Mouse (Mus musculus) left cerebral cortex, adult 8-10 months (tissue): Measurements from ENCODE around the gene Aph1a. TPM values are rescaled to one million over a fixed set of nuclear protein-coding genes. Genes with fewer than 3 reads are reported as not detected.
"Not testable (repeated sequence)": the region's sequence is repeated elsewhere in the genome, so short reads cannot be mapped to it uniquely, and the experiment has no call there.

Experiments
- DNase-seq, 2 experiments: peaks; one replicate each; pipeline ENCODE4 v3.0.0; 2022; ENCODE audit warnings: low spot score in 2 of 2
- total RNA-seq, 4 experiments: library from RNA; stranded (reverse); gene quantifications; 2 replicates each; pipeline ENCODE4 v1.2.4; 2022

Gene Aph1a
- total RNA-seq, 4 experiments from 2014 or later, result 65.4 to 77.7 (median 72.4) TPM

GRCm38 (mm10) chr3:95884400-95884799 lies 9.4 kb upstream of the Aph1a start:
- DNase-seq, result no peak

DNA sequence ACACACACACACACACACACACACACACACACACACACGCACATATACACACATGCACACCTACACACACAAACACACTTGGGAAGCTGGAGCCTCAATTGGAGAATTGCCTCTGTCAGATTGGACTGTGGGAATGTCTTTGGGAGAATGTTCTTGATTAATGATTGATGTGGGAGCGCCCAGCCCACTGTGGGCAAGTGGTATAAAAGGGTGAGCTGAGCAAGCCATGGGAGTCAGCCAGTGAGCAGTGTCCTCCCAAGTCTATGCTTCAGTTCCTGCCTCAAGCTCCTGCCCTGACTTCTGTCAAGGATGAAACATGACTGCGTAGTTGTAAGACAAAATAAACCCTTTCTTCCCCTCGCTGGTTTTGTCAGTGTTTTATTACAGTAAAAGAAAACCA lies 6.2 kb upstream of the Aph1a start:
- DNase-seq, result no peak

- DNase-seq, result no peak
Observed at GRCm38 (mm10) chr3:95889664-95890063, 4.1 kb upstream of the Aph1a start.

DNA sequence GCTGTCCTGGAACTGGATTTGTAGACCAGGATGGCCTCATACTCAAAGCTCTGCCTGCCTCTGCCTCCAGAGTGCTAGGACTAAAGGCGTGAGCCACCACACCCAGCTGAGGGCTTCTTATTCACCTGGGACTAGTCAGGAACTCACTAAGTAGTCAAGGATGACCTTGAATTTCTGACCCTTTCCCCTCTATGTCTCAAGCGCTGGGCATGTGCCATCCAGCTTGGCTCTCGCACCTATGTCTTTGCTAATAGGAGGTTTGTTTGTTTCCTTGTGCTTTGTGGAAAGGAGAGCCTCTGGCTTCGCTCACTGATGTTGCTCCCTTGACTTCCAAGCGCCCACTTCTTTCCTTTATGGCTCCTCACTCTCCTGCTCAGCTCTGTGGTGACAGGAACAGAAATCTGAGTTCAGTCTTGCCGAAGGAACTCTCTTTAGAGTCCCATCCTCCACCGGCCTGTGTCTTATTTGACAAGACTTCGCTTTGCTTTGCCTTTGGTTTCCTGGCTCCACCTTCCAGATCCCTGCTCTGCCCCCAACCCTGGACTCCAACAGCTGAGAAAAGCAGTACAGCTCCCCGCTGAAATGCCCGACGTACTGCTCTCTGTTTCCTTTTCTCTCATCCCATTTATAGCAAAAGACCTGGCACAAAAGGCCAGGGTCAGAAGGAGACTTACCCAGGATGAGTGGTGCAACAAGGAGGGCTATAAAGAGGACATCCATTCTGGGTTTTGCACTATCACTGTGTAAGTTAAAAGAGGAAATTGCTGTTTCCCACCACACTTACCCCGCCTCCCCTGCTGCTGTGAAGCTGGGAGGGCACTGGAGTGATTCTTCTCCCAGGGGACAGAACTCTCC lies 2.3 kb upstream of the Aph1a start, which contains the start of gene BC028528:
TSS of gene BC028528 (minus strand) at position 795 of the 855 bp plus-strand sequence.
- DNase-seq, result no peak

GRCm38 (mm10) chr3:95892066-95893052 lies 1.4 kb upstream of the Aph1a start:
- no peak for DNase-seq

DNA sequence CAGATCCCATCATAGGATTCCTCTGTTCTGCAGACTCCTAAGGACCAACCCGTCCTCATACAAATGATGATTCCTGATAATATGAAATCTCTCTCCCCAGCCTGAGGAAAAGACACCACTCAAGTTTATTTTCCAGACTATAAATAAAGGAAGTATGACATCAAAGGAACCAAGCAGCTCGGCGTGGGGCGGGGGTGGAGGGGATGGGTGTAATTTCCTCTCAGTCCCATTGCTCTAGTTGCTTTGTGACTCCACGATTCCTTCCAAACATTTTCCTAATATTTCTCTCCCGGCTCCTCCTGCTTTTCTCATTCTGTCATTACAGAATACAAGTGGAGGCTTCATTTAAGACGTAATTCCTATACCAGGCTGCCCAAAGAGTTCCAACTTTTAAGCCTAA lies 643 bp upstream of the Aph1a start:
- no peak for DNase-seq

DNA sequence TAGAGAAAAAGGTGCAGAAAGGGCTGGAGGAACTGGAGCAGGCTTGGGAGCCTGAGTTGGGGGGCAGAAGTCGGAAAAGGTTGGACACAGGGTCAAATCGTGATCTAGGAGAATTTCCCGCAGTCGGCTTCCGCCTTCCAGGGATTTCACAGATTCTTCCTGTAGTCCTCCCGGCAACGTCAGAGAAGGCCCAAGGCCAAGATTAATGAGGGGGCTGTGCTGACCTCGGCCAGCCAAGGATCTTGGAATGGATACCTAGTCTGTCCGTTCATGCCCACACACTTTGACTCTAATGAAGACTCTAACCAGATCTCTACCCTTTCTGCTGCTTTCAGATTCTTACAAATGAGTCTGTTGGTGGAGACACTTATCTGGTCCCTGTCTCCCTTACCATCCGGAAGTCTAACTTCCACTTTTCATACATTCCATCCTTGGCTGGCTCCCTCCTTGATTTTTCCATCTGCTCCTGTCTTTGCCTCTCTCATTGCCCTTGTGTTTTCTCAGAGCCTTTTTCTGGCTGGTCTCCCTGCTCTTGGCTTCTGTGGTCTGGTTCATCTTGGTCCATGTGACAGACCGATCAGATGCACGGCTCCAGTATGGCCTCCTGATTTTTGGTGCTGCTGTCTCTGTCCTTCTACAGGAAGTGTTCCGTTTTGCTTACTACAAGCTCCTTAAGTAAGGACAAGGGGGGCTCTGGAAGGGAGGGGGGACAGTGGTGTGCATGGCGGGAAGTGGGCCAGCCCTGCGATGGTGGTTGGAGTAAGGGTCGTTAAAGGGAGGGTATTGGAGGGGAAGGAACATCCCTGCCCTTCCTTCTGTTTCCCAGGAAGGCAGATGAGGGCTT lies 770 bp downstream of the Aph1a start:
- no peak for DNase-seq

DNA sequence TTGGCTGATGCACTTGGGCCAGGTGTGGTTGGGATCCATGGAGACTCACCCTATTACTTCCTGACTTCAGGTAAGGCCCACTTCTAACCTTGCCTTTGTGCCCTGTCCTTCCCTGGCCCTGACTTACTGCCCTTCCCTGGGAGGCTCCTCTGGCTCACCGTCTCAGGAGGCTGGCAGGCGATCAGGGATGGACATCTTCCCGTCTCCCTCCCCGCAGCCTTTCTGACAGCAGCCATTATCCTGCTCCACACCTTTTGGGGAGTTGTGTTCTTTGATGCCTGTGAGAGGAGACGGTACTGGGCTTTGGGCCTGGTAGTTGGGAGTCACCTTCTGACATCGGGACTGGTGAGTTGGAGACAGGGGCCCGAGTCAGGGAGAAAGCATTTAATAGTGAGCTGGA lies 1.7 kb downstream of the Aph1a start:
- DNase-seq, result not testable (repeated sequence)

DNA sequence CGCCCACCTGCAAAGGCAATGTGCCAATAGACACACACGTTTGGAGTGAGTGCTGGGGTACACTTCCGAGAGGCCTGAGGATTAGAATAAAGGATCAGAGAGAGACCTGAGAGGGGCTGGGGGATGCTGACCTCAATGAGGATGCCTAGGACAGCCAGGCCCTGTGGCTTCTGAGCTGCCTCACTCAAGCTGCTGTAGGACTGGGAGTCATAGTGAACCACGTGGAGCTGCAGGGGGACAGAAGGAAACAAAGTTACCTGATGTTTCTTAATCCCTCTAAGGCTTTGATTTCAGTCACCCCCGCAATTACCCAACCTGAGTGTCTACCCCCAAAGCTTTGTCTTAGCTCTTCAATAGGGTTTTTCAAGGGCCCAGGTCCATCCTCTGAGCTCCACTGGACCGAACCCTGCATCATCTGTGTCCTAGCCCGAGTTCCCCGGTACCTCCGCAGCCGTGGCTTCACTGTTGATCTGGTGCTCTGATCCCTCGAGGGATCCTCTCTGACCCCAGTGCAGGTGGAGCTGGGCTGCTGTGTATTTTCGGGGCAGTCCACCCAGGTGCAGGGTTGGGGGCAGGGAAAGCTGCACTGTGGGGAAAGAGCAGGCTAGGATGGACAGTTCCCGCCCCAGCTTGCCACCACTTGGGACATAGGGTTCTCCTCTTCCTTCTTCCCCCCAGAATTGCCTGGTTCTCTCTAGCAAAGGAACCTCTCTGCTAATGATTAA lies 6.2 kb downstream of the Aph1a start:
- no peak for DNase-seq

GRCm38 (mm10) chr3:95901616-95902372 lies 8.0 kb downstream of the Aph1a start:
- no peak for DNase-seq

GRCm38 (mm10) chr3:95902373-95902625 lies 8.5 kb downstream of the Aph1a start:
- DNase-seq, result no peak

DNA sequence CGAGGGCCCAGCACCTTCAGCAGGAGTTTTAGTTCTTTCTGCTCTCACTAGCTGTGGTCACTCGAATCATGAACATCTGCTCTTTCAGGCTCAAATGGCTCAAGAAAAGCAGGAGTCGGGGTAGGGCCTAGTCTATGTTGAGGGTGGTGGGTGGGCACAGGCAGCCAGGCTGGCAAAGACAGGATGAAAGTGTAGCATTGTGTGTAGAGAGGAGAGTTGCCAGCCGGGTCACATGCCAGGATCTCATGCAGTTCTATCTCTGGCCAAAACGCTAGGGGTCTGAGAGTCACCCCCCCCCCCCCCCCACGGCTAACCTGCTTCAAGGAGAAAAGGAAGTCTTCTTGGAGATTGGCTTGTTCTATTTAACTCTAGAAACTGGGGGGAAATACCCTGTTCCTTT lies 8.9 kb downstream of the Aph1a start:
- DNase-seq, result no peak

GRCm38 (mm10) chr3:95903753-95904502 lies 10.2 kb downstream of the Aph1a start:
- DNase-seq, result no peak

GRCm38 (mm10) chr3:95904568-95904967 lies 10.8 kb downstream of the Aph1a start, which contains the start of gene Car14:
Gene Car14, minus strand, starts transcription at chr3:95904691.
- DNase-seq, result no peak

- DNase-seq, result peak in 1 of 2 experiments; percentile 82
Observed at GRCm38 (mm10) chr3:95905146-95905939, 11.6 kb downstream of the Aph1a start.

GRCm38 (mm10) chr3:95905940-95906492 lies 12.2 kb downstream of the Aph1a start:
- no peak for DNase-seq

GRCm38 (mm10) chr3:95906860-95907259 lies 13.1 kb downstream of the Aph1a start:
- DNase-seq, result no peak

GRCm38 (mm10) chr3:95907613-95908012 lies 13.8 kb downstream of the Aph1a start:
- DNase-seq, result no peak
